Mouse (Mus musculus): ENCODE data around the gene Fmnl1. TPM values are rescaled to one million over a fixed set of nuclear protein-coding genes. Genes with fewer than 3 reads are reported as not detected.

Gene Fmnl1
- polyA plus RNA-seq, 1 experiment from 2014 or later = 1.8 TPM

DNA sequence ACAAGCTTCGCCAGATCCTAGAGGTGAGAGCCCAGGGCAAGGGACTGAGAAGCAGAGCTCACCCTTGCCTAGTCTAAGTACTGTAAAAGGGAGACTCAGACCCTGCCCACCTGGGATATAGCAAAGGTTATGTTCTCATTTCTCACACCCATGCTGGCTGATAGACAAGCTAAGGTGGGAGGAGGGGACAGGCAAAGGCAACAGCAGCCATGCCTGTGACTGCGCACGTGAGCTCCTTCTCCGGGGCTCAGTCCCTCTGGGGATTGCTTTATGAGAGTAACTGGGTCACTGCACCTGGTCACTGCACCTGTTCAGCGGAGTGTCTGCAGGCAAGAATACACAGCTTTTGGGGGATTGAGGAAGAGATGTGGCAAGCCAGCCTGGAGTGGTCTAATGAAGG is 24.7 kb downstream of the Fmnl1 start:
- WGBS = 85% methylated on average over 5 of the region's 5 CpGs
- no peak for ATAC-seq (ENCODE audit: low FRiP score, low read depth)
- no peaks in the 10 kb centered on the region for H3K36me3 ChIP-seq
- no peak overlapping the region for H3K4me3 ChIP-seq
- no peak overlapping the region for H3K27ac ChIP-seq (replicated peaks)
- H3K9ac ChIP-seq (replicated peaks) = no peak overlapping the region
- H3K27me3 ChIP-seq = peaks cover 100% of the 10 kb centered on the region
- H3K4me2 ChIP-seq (replicated peaks) = no peak overlapping the region
- no peaks in the 10 kb centered on the region for H3K9me3 ChIP-seq
- H3K4me1 ChIP-seq = peaks cover 24% of the 10 kb centered on the region

DNA sequence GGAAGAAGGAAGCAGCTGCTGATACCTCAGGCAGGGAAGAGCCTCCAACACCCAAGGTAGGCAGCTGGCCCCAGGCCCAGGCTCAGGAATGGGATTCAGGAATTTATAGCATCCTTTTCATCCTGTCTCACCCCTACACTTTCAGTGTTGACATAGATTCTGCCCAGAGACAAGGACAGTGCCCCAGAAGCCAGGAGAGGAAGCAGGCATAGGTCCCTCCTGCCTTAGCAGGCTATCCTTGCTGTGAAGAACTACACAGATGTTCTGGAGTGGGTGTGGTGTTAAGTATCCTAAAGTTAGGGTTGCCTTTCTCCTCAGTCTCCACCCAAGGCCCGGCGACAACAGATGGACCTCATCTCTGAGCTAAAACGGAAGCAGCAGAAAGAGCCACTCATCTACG is 26.4 kb downstream of the Fmnl1 start:
- peaks cover 97% of the 10 kb centered on the region for H3K27me3 ChIP-seq
- ATAC-seq (ENCODE audit: low FRiP score, low read depth) = no peak
- WGBS = 87% methylated on average over 4 of the region's 4 CpGs

DNA sequence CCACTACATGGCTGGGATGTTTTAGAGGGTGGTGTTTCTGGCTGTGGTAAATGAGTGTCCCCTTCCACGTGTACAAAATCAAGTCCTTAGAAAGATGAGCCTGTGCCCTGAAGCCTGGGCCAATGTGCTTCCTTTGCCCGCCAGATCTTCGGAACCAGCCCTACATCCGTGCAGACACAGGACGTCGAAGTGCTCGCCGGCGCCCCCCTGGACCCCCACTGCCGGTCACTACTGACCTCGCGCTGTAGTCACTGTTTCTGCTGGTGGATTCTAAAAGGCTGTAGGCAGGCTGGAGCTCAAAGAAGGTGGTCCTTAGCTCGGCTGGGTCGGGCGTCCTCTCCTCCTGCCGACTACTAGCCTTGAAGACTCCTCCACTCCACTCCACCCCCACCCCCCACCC is 27.4 kb downstream of the Fmnl1 start:
- peak overlapping the region; percentile 67 for H3K4me2 ChIP-seq (replicated peaks)

More for the DNA sequence above, 26.4 kb downstream of the Fmnl1 start:
- H3K27ac ChIP-seq (replicated peaks) = no peak overlapping the region
- H3K4me2 ChIP-seq (replicated peaks) = no peak overlapping the region
- H3K36me3 ChIP-seq = no peaks in the 10 kb centered on the region
- no peak overlapping the region for H3K4me3 ChIP-seq
- H3K9ac ChIP-seq (replicated peaks) = no peak overlapping the region
- no peaks in the 10 kb centered on the region for H3K9me3 ChIP-seq
- peaks cover 30% of the 10 kb centered on the region for H3K4me1 ChIP-seq

DNA sequence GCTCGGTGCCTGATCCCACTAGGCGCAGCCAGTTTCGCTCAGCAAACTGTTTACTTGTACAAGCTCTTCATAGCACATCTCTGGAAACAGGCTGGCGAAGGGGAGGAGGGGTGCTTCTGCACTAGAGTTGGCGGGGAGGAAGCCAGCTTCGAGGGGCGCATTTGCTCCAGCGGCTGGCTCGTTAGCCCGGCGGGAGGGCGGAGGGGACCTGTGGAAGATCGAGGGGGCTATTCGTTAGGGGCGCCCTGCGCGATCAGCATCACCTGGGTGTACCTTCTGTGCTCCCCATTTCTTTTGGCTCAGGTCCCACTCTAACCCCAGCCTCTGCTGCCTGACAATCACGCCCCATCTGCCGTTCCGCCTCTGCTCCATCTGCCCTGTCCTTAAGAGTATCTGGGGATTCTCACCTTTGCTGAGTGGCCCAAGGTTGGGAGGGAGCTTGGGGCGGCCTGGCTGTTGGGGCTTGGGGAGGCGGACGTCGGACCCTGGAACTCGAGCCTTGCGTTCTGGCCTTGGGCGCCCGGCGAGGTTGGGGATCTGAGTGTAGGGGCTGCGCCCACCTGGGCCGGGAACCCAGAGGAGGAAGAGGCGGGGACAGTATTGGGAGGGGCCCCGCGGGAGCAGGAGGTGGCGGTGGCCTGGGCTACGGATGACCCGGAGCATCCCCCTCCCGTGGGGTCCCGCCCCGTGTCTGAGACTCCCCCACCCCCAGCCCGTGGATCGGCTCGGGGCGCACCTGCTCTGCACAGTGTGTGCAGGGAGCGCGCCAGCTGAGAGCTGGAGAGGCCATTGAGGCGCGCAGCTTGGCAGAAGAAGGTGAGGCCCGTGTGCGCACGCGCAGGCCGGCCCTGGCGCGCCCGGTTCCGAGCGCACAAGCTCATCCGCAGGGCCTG is 28.2 kb downstream of the Fmnl1 start:
- Histone ChIP-seq H3K4me3 (peak overlapping the region; percentile 45), H3K27me3 (peaks cover 81% of the 10 kb centered on the region), H3K27ac (replicated peaks) (no peak overlapping the region), H3K4me2 (replicated peaks) (peak overlapping the region; percentile 67), H3K9ac (replicated peaks) (peak overlapping the region; percentile 51), H3K36me3 (no peaks in the 10 kb centered on the region), H3K4me1 (peaks cover 22% of the 10 kb centered on the region), H3K9me3 (no peaks in the 10 kb centered on the region)
- no peak for ATAC-seq (ENCODE audit: low FRiP score, low read depth)
- 2% methylated on average over 59 of the region's 59 CpGs for WGBS

More for the DNA sequence above, 27.4 kb downstream of the Fmnl1 start:
- Histone ChIP-seq H3K4me1 (peaks cover 22% of the 10 kb centered on the region), H3K27me3 (peaks cover 89% of the 10 kb centered on the region), H3K27ac (replicated peaks) (no peak overlapping the region), H3K36me3 (no peaks in the 10 kb centered on the region), H3K4me3 (0 out of 2 replicates have a peak overlapping the region, but pooled peaks have one; percentile 45), H3K9ac (replicated peaks) (no peak overlapping the region), H3K9me3 (no peaks in the 10 kb centered on the region)
- WGBS = 3% methylated on average over 16 of the region's 16 CpGs
- no peak for ATAC-seq (ENCODE audit: low FRiP score, low read depth)

DNA sequence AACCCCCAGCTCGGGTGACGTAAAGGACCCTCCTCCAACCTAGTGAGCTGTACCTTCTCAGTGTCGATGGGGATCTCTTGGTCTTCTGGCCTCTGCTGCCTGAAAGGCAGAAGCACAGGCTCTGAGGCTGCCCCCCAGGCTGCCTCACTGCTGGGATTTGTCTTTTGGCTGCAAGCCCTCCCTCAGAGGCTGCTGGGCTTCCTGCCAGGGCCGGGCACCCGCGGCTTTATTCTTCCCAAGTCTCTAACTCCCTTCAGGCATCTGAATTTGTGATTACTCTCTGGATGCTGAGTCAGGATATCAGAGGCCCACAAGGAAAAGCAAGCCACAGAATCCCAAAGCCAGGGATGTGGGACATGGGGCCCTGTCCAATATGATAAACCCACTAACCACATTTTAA is 30.8 kb downstream of the Fmnl1 start:
- ATAC-seq (ENCODE audit: low FRiP score, low read depth) = no peak
- H3K27me3 ChIP-seq = peaks cover 56% of the 10 kb centered on the region
- WGBS = 25% methylated on average over 6 of the region's 6 CpGs

DNA sequence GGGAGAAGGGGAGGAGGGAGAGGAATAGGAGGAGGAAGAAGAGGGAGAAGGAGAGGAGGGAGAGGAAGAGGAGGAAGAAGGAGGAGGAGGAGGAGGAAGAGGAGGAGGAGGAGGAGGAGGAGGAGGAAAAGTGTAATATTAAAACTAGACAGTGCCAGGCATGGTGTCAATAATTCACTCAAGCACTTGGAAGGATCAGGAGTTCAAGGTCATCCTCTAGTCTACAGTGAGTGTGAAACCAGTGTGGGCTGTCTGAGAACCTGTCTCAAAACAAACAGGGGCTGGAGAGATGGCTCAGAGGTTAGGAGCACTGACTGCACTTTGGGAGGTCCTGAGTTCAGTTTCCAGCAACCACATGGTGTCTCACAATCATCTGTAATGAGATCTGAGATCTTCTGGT is 31.5 kb downstream of the Fmnl1 start:
- Histone ChIP-seq H3K27me3 (peaks cover 48% of the 10 kb centered on the region), H3K9ac (replicated peaks) (no peak overlapping the region), H3K4me3 (no peak overlapping the region), H3K9me3 (no peaks in the 10 kb centered on the region), H3K4me1 (peaks cover 22% of the 10 kb centered on the region), H3K27ac (replicated peaks) (no peak overlapping the region), H3K4me2 (replicated peaks) (no peak overlapping the region), H3K36me3 (no peaks in the 10 kb centered on the region)
- ATAC-seq (ENCODE audit: low FRiP score, low read depth) = no peak

More for the DNA sequence above, 30.8 kb downstream of the Fmnl1 start:
- H3K4me3 ChIP-seq = no peak overlapping the region
- H3K27ac ChIP-seq (replicated peaks) = no peak overlapping the region
- no peaks in the 10 kb centered on the region for H3K36me3 ChIP-seq
- no peaks in the 10 kb centered on the region for H3K9me3 ChIP-seq
- H3K4me2 ChIP-seq (replicated peaks) = no peak overlapping the region
- peaks cover 22% of the 10 kb centered on the region for H3K4me1 ChIP-seq
- no peak overlapping the region for H3K9ac ChIP-seq (replicated peaks)

DNA sequence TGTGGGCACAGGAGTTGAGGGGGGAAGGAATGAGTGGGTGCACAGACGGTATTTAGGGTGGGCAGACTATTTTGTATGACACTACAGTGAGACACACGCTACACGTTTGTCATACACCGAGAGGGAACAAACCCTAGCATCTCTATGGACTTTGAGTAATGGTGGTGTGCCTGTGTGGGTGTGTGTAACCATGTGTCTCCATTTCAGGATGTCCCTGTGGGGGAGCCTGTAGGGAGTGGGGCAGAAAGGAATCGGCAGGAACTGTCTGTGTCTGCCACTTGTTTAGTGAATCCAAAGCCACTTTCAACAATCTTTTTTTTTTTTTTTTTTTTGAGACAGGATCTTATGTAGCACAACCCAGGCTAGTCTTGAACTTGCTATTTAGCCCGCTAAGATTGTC is 35.3 kb downstream of the Fmnl1 start:
- no peak overlapping the region for H3K4me2 ChIP-seq (replicated peaks)
- peaks cover 17% of the 10 kb centered on the region for H3K27me3 ChIP-seq
- H3K9me3 ChIP-seq = no peaks in the 10 kb centered on the region
- H3K9ac ChIP-seq (replicated peaks) = no peak overlapping the region
- H3K27ac ChIP-seq (replicated peaks) = no peak overlapping the region
- no peak for ATAC-seq (ENCODE audit: low FRiP score, low read depth)
- H3K4me1 ChIP-seq = peaks cover 7% of the 10 kb centered on the region; the same call in 1 of the 2 replicates
- 93% methylated on average over 6 of the region's 6 CpGs for WGBS
- no peak overlapping the region for H3K4me3 ChIP-seq
- no peaks in the 10 kb centered on the region for H3K36me3 ChIP-seq

DNA sequence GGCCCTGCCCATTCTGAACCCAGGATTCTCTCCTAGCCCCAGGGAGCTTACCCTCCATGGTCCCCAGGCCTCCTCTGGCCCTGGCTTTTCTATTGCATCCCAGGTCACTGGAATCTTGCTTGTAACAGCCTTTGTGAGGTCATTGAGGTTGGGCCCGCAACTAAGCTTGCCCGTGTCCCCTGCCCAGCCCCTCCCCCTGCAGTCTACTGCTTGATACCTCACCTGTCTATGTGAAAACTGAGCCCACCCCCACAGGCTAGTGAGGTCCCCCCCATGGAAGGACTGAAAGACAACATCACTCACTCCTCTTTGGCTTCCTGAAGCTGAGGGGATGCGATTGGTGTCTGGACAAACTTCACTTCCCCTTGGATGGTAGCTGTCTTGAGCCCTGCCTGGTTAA is 37.6 kb downstream of the Fmnl1 start, which contains the start of gene 1700023F06Rik:
1700023F06Rik (minus strand) TSS at position 101 of the 400 bp plus-strand sequence.
- Histone ChIP-seq H3K27me3 (0 out of 2 replicates have a peak, but pooled peaks cover 7% of the 10 kb centered on the region), H3K4me1 (no peaks in the 10 kb centered on the region), H3K27ac (replicated peaks) (no peak within 1 kb of the TSS), H3K4me2 (replicated peaks) (no peak within 1 kb of the TSS), H3K9me3 (no peaks in the 10 kb centered on the region), H3K9ac (replicated peaks) (no peak within 1 kb of the TSS), H3K4me3 (no peak within 1 kb of the TSS), H3K36me3 (no peaks in the 10 kb centered on the region)
- WGBS = 81% methylated on average over 3 of the region's 3 CpGs
- ATAC-seq (ENCODE audit: low FRiP score, low read depth) = no peak

DNA sequence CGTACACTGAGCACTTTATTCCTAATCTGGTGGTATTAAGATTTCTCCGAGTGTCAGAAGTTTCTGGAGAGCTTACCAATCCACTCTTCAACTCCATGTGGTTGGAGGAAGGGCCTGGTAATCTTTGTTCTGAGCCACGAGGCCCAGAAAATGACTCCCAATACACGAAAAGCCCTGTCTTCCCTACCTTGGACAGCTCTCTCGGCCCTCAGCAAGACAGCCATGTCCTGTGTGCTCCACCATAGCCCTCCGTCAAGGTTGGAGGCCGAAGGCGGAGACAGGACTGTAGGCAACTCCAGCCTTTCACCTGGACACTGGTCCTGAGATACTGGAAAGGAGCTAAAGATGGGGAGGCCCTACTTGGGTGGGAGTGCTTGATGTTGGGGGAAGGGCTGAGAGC is 39.4 kb downstream of the Fmnl1 start:
- H3K9ac ChIP-seq (replicated peaks) = no peak overlapping the region
- H3K4me3 ChIP-seq = no peak overlapping the region
- WGBS = 74% methylated on average over 8 of the region's 8 CpGs
- H3K4me2 ChIP-seq (replicated peaks) = no peak overlapping the region
- ATAC-seq (ENCODE audit: low FRiP score, low read depth) = no peak
- 0 out of 2 replicates have a peak, but pooled peaks cover 7% of the 10 kb centered on the region for H3K27me3 ChIP-seq
- H3K4me1 ChIP-seq = no peaks in the 10 kb centered on the region
- H3K27ac ChIP-seq (replicated peaks) = no peak overlapping the region
- no peaks in the 10 kb centered on the region for H3K36me3 ChIP-seq
- 0 out of 2 replicates have a peak, but pooled peaks cover 4% of the 10 kb centered on the region for H3K9me3 ChIP-seq

DNA sequence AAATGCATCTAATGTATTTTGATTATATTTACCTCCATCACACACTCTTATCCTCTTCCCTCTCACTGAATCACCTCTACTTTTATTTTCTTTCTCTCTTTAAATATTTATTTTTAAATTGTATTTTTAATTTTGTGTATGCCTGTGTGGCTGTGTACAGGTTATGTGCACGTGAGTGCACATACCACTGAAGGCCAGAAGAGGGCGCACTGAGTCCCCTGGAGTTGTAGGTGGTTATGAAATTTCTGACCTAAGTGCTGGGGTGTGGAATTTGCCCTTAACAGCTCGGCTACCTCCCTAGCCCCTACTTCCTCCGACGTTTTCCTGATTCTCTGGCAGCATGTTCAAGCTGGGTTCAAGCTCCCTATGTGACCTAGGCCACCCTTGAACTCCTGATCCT is 42.8 kb downstream of the Fmnl1 start:
- no peak for ATAC-seq (ENCODE audit: low FRiP score, low read depth)
- Histone ChIP-seq H3K9me3 (0 out of 2 replicates have a peak, but pooled peaks cover 4% of the 10 kb centered on the region), H3K36me3 (no peaks in the 10 kb centered on the region), H3K27me3 (peaks cover 24% of the 10 kb centered on the region; the same call in 1 of the 2 replicates), H3K4me2 (replicated peaks) (no peak overlapping the region), H3K4me3 (no peak overlapping the region), H3K9ac (replicated peaks) (no peak overlapping the region), H3K4me1 (peaks cover 7% of the 10 kb centered on the region), H3K27ac (replicated peaks) (no peak overlapping the region)
- 86% methylated on average over 5 of the region's 5 CpGs for WGBS

DNA sequence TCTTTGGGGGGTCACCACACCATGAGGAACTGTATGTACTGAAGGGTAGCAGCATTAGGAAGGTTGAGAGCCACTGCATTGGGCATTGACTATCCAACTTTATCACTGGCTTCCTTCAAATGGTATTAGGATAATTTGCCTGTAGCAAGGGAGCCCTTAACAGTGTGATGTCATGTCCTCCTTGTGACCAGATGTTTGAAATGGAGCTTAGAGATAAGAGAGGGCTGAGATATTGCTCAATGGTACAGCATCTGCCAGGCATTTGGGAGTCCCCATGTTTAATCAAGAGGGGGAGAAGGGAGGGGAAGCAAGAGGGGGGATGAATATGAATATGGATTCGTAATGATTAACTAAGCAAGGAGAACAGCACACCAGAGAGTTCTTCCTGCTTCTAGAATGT is 44.4 kb downstream of the Fmnl1 start:
- no peak overlapping the region for H3K4me2 ChIP-seq (replicated peaks)
- H3K4me3 ChIP-seq = no peak overlapping the region
- WGBS = 77% methylated on average over 1 of the region's 1 CpGs
- peaks cover 7% of the 10 kb centered on the region for H3K4me1 ChIP-seq
- peaks cover 13% of the 10 kb centered on the region for H3K36me3 ChIP-seq
- ATAC-seq (ENCODE audit: low FRiP score, low read depth) = no peak
- H3K27me3 ChIP-seq = peaks cover 26% of the 10 kb centered on the region
- H3K27ac ChIP-seq (replicated peaks) = no peak overlapping the region
- H3K9ac ChIP-seq (replicated peaks) = no peak overlapping the region
- 0 out of 2 replicates have a peak, but pooled peaks cover 4% of the 10 kb centered on the region for H3K9me3 ChIP-seq

DNA sequence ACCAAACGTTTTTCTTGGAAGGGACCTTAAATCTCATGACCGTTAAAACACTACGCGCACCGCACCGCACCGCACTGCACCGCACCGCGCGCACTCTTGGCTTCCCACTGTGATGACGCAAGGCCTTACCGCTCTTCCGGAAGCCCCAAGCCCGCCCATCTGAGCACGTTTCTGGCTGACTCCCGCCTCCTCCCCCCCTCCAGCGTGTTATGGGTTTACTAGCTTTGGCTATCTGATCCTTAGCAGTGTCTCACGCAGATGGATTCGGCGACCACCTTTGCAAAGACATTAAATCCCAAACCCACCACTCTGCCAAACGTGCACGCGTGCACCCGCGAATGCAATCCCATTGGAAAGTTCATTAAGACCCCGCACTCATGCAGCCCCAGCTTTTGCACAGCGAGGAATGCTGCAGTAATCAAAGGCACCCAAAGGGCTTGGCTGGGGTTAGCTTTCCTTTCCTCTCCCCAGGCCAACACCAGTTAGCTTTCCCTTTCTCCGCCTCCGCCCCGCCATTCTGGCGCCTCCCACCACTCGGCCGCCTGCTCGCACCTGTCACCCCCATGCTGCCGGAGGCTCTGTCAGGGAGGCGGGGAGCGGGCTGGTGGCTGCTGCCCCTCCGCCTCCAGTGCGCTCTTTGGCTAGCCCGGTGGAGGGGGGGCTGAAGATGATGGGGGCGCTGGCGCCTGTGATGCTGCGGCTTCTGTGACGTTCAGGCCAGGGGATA is 47.0 kb downstream of the Fmnl1 start, which contains the start of gene Spata32:
Spata32 (minus strand) TSS at position 643 of the 727 bp plus-strand sequence.
- Histone ChIP-seq H3K4me2 (replicated peaks) (peak within 1 kb of the TSS; percentile 96), H3K9me3 (0 out of 2 replicates have a peak, but pooled peaks cover 4% of the 10 kb centered on the region), H3K27me3 (peaks cover 26% of the 10 kb centered on the region), H3K36me3 (peaks cover 29% of the 10 kb centered on the region), H3K4me1 (peaks cover 7% of the 10 kb centered on the region), H3K27ac (replicated peaks) (peak within 1 kb of the TSS; percentile 70; the same call in 1 of the 2 replicates), H3K4me3 (peak within 1 kb of the TSS; percentile 54), H3K9ac (replicated peaks) (peak within 1 kb of the TSS; percentile 49)
- 1% methylated on average over 44 of the region's 45 CpGs for WGBS
- ATAC-seq (ENCODE audit: low FRiP score, low read depth) = peak; percentile 81

Measured in midbrain, embryonic 12.5 days (tissue).